Mouse (Mus musculus): ENCODE measurements around the gene Cldn7. TPM values are rescaled to one million over a fixed set of nuclear protein-coding genes. Genes with fewer than 3 reads are reported as not detected.

The Cldn7 gene
- polyA plus RNA-seq, 1 experiment from 2014 or later: 86.4 TPM

DNA sequence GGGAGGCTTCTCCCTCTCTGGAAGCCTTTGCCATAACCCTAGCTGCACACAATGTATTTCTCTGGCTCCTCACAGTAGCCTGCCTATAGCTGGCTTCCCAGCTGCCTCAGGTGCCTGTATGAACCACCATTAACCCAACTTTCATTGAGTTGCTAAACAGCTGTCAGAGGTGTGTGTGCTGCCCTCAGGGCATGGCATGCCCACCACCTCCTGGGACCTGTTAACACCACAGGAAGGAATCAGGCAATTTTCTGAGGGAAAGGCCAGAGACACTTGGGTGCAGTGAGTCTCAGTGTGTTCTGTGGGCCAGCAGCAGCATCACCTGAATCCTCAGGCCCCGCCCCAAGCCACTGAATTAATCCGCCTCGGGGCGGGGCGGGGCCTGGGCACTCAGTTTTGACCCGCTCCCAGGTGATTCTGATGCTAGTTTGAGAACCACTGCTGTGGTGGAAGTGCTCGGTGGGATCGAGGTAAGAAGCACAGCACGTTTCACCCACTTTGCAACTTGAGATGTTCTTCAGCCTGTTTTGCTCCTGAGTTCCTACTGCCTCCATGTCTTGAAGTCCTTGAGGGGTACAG lies 26.1 kb upstream of the Cldn7 start:
- peaks cover 6% of the 10 kb centered on the region; the same call in 1 of the 2 replicates for H3K4me1 ChIP-seq (ENCODE audit: insufficient read depth)
- no peak overlapping the region for H3K4me2 ChIP-seq
- H3K27ac ChIP-seq (ENCODE audit: low read depth): no peak overlapping the region
- no peak overlapping the region for H3K4me3 ChIP-seq (ENCODE audit: low read depth, low read length)
- DNase-seq (no peak), ATAC-seq (ENCODE audit: insufficient read depth) (no peak)
- TF ChIP-seq CTCF (IDR thresholded peaks at IDR 0.05; ENCODE audit: low read depth): no peak
- H3K9ac ChIP-seq: no peak overlapping the region
- H3K27me3 ChIP-seq (ENCODE audit: insufficient read depth, low read length): peaks cover 28% of the 10 kb centered on the region
- no peaks in the 10 kb centered on the region for H3K9me3 ChIP-seq (ENCODE audit: low read depth, low read length)
- H3K36me3 ChIP-seq (ENCODE audit: insufficient read depth): peaks cover 12% of the 10 kb centered on the region; the same call in 1 of the 2 replicates
- WGBS: 26% methylated on average over 9 of the region's 9 CpGs

DNA sequence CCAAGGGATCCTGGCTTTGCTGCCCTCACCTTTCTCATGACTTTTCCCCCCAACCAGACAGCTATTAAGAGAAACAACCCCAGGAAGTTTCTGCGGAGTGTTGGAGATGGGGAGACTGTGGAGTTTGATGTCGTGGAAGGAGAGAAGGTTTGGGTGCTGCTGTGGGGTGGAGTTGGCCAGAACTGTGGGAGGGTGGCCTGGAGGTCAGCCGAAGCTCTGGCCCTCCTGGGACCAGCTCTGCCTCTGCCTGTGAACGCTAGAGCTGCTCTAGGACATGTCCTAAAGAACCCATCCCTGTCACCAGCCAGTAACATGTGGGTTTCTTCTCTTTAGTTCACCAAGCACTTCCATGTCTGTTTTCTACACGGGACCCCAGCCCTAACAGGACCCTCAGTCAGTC lies 25.4 kb upstream of the Cldn7 start:
- Histone ChIP-seq H3K27ac (ENCODE audit: low read depth) (no peak overlapping the region), H3K27me3 (ENCODE audit: insufficient read depth, low read length) (peaks cover 28% of the 10 kb centered on the region), H3K4me3 (ENCODE audit: low read depth, low read length) (no peak overlapping the region), H3K9ac (no peak overlapping the region), H3K9me3 (ENCODE audit: low read depth, low read length) (no peaks in the 10 kb centered on the region), H3K36me3 (ENCODE audit: insufficient read depth) (peaks cover 17% of the 10 kb centered on the region; the same call in 1 of the 2 replicates), H3K4me1 (ENCODE audit: insufficient read depth) (peaks cover 6% of the 10 kb centered on the region; the same call in 1 of the 2 replicates), H3K4me2 (no peak overlapping the region)
- ATAC-seq (ENCODE audit: insufficient read depth) (no peak), DNase-seq (no peak)
- no peak for TF ChIP-seq CTCF (IDR thresholded peaks at IDR 0.05; ENCODE audit: low read depth)
- 59% methylated on average over 5 of the region's 5 CpGs for WGBS

DNA sequence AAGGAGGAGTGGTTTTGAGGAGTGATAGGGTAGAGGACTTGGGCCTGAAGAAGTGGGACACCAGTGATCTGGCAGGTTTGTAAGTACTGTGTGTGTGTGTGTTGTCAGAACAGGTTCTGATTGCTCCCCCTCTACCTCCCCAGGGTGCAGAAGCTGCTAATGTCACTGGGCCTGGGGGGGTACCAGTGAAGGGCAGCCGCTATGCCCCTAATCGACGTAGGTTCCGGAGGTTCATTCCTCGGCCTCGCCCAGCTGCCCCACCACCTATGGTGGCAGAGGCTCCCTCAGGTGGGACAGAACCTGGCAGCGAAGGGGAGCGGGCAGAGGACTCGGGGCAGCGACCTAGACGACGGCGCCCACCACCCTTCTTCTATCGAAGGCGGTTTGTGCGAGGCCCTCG lies 24.8 kb upstream of the Cldn7 start:
- peaks cover 26% of the 10 kb centered on the region for H3K27me3 ChIP-seq (ENCODE audit: insufficient read depth, low read length)
- H3K4me3 ChIP-seq (ENCODE audit: low read depth, low read length): no peak overlapping the region
- H3K9ac ChIP-seq: no peak overlapping the region
- no peak for TF ChIP-seq CTCF (IDR thresholded peaks at IDR 0.05; ENCODE audit: low read depth)
- H3K27ac ChIP-seq (ENCODE audit: low read depth): no peak overlapping the region
- H3K9me3 ChIP-seq (ENCODE audit: low read depth, low read length): no peaks in the 10 kb centered on the region
- peaks cover 6% of the 10 kb centered on the region; the same call in 1 of the 2 replicates for H3K4me1 ChIP-seq (ENCODE audit: insufficient read depth)
- ATAC-seq (ENCODE audit: insufficient read depth): no peak
- WGBS: 88% methylated on average over 17 of the region's 17 CpGs
- DNase-seq: no peak
- H3K4me2 ChIP-seq: no peak overlapping the region
- H3K36me3 ChIP-seq (ENCODE audit: insufficient read depth): peaks cover 23% of the 10 kb centered on the region; the same call in 1 of the 2 replicates

DNA sequence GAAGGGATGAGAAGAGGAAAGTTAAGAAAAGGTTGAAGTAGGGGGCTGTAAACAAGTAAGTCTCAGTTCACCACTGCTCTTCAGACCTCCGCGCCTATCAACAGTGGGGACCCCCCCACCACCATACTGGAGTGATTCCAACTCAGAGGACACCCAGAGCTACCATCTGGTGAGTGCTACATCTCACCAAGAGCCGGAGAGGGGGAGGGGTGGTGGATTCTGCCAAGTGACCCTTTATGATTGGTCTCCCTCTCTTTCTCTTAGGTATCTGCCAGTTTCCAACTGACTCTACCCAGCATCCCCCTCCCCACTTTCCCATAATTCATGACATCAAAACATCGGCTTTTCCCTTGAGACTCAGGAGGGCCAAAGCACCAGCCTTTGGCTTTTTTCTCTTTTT lies 23.6 kb upstream of the Cldn7 start:
- peaks cover 10% of the 10 kb centered on the region; the same call in 1 of the 2 replicates for H3K4me1 ChIP-seq (ENCODE audit: insufficient read depth)
- peaks cover 14% of the 10 kb centered on the region for H3K27me3 ChIP-seq (ENCODE audit: insufficient read depth, low read length)
- no peak overlapping the region for H3K4me3 ChIP-seq (ENCODE audit: low read depth, low read length)
- DNase-seq (no peak), ATAC-seq (ENCODE audit: insufficient read depth) (no peak)
- no peak overlapping the region for H3K9ac ChIP-seq
- no peak overlapping the region for H3K4me2 ChIP-seq
- H3K36me3 ChIP-seq (ENCODE audit: insufficient read depth): peaks cover 34% of the 10 kb centered on the region; the same call in 1 of the 2 replicates
- WGBS: 56% methylated on average over 4 of the region's 4 CpGs
- no peak overlapping the region for H3K27ac ChIP-seq (ENCODE audit: low read depth)
- TF ChIP-seq CTCF (IDR thresholded peaks at IDR 0.05; ENCODE audit: low read depth): no peak
- H3K9me3 ChIP-seq (ENCODE audit: low read depth, low read length): no peaks in the 10 kb centered on the region

DNA sequence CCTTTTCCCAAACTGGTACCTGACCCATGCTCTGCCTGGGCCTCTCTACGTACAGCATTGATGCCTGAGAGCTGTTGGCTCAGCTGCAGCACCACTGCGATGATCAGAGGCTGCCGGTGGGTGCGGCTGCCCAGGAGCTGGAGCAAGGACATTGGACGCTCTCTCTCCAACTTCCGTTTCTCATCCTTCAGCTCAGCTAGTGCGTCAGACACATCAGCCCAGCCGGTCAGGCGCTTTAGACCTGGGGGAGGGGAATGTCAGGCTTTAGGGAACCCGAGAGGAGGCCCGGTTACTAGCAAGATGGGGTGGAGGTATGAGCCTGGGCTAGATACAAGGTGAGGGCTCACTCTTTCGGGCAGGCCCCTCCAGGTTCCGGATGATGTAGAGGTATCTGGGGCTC lies 19.4 kb upstream of the Cldn7 start:
- Histone ChIP-seq H3K4me2 (0 out of 2 replicates have a peak overlapping the region, but pooled peaks have one; percentile 20), H3K27ac (ENCODE audit: low read depth) (no peak overlapping the region), H3K4me1 (ENCODE audit: insufficient read depth) (peaks cover 13% of the 10 kb centered on the region; the same call in 1 of the 2 replicates), H3K4me3 (ENCODE audit: low read depth, low read length) (no peak overlapping the region), H3K9ac (no peak overlapping the region), H3K27me3 (ENCODE audit: insufficient read depth, low read length) (no peaks in the 10 kb centered on the region), H3K36me3 (ENCODE audit: insufficient read depth) (peaks cover 34% of the 10 kb centered on the region; the same call in 1 of the 2 replicates), H3K9me3 (ENCODE audit: low read depth, low read length) (no peaks in the 10 kb centered on the region)
- DNase-seq: no peak
- no peak for ATAC-seq (ENCODE audit: insufficient read depth)
- 62% methylated on average over 13 of the region's 13 CpGs for WGBS
- no peak for TF ChIP-seq CTCF (IDR thresholded peaks at IDR 0.05; ENCODE audit: low read depth)

DNA sequence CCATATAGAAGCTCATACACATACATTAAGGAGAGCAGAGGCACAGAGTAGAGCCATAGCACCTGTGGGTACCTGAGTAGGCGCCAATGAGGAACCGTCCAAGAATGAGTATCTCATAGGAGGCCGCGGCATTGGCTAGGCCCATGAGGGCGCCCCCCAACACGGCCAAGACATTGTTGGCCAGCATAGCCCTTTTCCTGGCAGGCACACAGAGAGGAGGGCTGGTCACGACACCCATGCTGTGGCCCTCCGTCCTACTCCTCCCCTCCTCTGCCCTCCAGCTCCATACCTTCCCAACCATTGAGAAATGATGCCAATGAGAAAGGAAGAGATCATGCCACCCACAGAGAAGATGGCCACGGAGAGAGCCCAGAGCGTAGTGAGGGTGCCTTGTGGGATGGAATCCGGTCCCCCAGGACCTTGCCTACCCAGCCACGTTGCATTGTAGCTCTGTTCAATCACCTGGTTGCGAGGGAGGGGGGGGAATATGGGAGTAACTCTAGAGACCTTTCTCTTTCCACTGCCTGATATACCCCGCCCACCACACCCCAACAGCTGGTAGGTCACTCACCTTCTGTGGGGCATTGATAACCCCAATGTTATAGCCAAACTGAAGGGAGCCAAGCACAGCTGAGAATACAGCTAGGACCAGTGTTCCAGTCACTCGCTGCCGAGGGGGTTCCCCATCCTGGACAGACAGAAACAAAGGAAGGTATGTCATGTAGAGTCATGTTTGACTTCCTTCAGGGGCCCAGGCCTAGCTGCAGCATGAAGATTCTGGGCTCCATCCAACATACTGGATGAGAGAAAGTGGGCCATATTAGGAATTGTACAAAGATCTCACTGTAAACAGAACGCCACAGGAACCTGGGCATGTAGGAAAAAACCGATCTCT lies 18.3 kb upstream of the Cldn7 start:
- TF ChIP-seq CTCF (IDR thresholded peaks at IDR 0.05; ENCODE audit: low read depth): no peak
- DNase-seq: no peak
- H3K36me3 ChIP-seq (ENCODE audit: insufficient read depth): peaks cover 34% of the 10 kb centered on the region; the same call in 1 of the 2 replicates
- 88% methylated on average over 18 of the region's 18 CpGs for WGBS
- H3K9me3 ChIP-seq (ENCODE audit: low read depth, low read length): no peaks in the 10 kb centered on the region
- H3K27ac ChIP-seq (ENCODE audit: low read depth): 0 out of 2 replicates have a peak overlapping the region, but pooled peaks have one; percentile 83
- no peaks in the 10 kb centered on the region for H3K27me3 ChIP-seq (ENCODE audit: insufficient read depth, low read length)
- no peak for ATAC-seq (ENCODE audit: insufficient read depth)
- peak overlapping the region; percentile 69 for H3K4me2 ChIP-seq
- no peak overlapping the region; the same call in 1 of the 2 replicates for H3K9ac ChIP-seq
- H3K4me3 ChIP-seq (ENCODE audit: low read depth, low read length): peak overlapping the region; percentile 52
- H3K4me1 ChIP-seq (ENCODE audit: insufficient read depth): peaks cover 13% of the 10 kb centered on the region; the same call in 1 of the 2 replicates
